Mouse (Mus musculus) neural tube, embryonic 13.5 days (tissue): ENCODE measurements around the gene 1700024G13Rik. TPM values are rescaled to one million over a fixed set of nuclear protein-coding genes. Genes with fewer than 3 reads are reported as not detected.
"Not testable (repeated sequence)": the region's sequence is repeated elsewhere in the genome, so short reads cannot be mapped to it uniquely, and the experiment has no call there.

Source experiments
- ATAC-seq: fragments of 200-750 bp; cut with Nextera tagmentation; 2 replicates; pipeline ENCODE4 v1.8.0; 2017; ENCODE audit warnings: low read depth, mild to moderate bottlenecking, moderate TSS enrichment, moderate library complexity
- H3K27ac ChIP-seq: fragments of 300-500 bp; sonication (generic); replicated peaks from 2 replicates; pipeline ENCODE4 v1.5.1; 2015; ENCODE audit warnings: moderate library complexity, mild to moderate bottlenecking, inconsistent platforms
- H3K27me3 ChIP-seq: fragments of 300-500 bp; sonication (generic); 2 replicates; pipeline ENCODE4 v1.6.1; 2015; ENCODE audit warnings: mild to moderate bottlenecking, inconsistent platforms
- H3K36me3 ChIP-seq: fragments of 300-500 bp; sonication (generic); 2 replicates; pipeline ENCODE4 v1.6.1; 2015; ENCODE audit warnings: mild to moderate bottlenecking, inconsistent platforms
- H3K4me1 ChIP-seq: fragments of 300-500 bp; sonication (generic); replicated peaks from 2 replicates; pipeline ENCODE4 v1.6.1; 2015; ENCODE audit warnings: inconsistent platforms
- H3K4me2 ChIP-seq: fragments of 300-500 bp; sonication (generic); 2 replicates; pipeline ENCODE4 v1.6.1; 2015; ENCODE audit warnings: inconsistent platforms, mild to moderate bottlenecking, moderate library complexity
- H3K4me3 ChIP-seq: fragments of 300-500 bp; sonication (generic); 2 replicates; pipeline ENCODE4 v1.5.1; 2015; ENCODE audit warnings: mild to moderate bottlenecking, inconsistent platforms
- H3K9ac ChIP-seq: fragments of 300-500 bp; sonication (generic); 2 replicates; pipeline ENCODE4 v1.6.1; 2015; ENCODE audit warnings: moderate library complexity, mild to moderate bottlenecking, inconsistent platforms
- H3K9me3 ChIP-seq: fragments of 300-500 bp; sonication (generic); 2 replicates; pipeline ENCODE4 v1.6.1; 2016; ENCODE audit warnings: inconsistent platforms
- WGBS: fragments of 180-500 bp; shearing (Covaris S2); methylation state at CpG from one replicate; pipeline ENCODE4 v1.1.7; 2015; 5-methylcytosine and 5-hydroxymethylcytosine counted together
- polyA plus RNA-seq: library from polyadenylated mRNA; unstranded; fragments of >200 nt; fragmentation: Nextera tagmentation; extraction: Ambion mirVana; gene quantifications from 2 replicates; pipeline ENCODE4 v1.2.1, GENCODE M21; 2015

1700024G13Rik gene
- 0.24 TPM in 1 of 2 replicates, not detected in the other for polyA plus RNA-seq

DNA sequence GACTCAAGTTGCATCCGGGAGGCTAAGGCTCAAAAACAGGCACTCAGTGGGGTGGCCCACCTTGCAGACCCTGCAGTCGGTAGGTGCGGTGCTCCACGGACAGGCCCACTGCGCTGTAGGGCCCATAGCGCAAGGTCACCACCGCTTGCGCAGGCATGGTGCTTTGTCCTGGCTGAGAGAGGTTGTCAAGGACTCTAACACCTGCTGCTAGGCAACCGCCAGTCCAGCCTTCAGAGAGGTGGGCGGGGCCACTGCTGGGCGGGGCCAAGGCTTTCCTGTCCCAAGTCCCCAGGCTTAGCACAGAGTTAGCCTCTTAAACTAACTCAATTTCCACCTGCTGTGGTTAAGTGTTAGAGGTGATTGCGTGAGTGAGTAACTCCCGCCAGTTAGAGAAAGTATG is at the start of gene 1700024G13Rik:
Gene 1700024G13Rik (minus strand): TSS at position 196 of the 400 bp plus-strand sequence.
- no peaks in the 10 kb centered on the region for H3K9me3 ChIP-seq
- peaks cover 4% of the 10 kb centered on the region; the same call in 1 of the 2 replicates for H3K4me1 ChIP-seq
- no peak; the same call in 1 of the 2 replicates for ATAC-seq
- H3K4me3 ChIP-seq: no peak within 1 kb of the TSS
- H3K36me3 ChIP-seq: no peaks in the 10 kb centered on the region
- H3K9ac ChIP-seq: no peak within 1 kb of the TSS
- peaks cover 31% of the 10 kb centered on the region for H3K27me3 ChIP-seq
- peak within 1 kb of the TSS; percentile 21; the same call in 1 of the 2 replicates for H3K4me2 ChIP-seq
- no peak within 1 kb of the TSS for H3K27ac ChIP-seq
- WGBS: under 1% methylated on average over 13 of the region's 13 CpGs

DNA sequence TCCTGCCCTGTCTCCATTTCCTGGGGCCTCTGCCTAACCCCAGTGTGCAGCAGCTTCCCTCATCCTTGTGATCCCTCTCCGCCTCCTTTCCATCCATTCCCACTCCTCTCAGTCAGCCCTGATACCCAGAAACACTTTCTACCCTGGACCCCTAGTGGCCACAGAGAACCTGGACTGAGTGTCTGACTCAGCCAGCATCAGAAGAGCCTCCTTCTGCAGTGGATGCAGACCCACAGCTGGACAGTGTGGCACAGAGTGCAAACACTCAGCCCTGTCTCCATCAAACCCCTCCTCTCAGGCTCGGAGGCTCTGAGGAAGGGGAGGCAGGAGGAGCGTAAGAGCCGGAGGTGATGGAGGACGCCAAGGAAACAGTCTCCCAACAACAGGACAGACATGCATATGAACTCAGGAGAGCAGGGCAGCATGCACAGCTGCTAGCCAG is 49.2 kb upstream of the 1700024G13Rik start:
- H3K27me3 ChIP-seq: peaks cover 12% of the 10 kb centered on the region
- H3K36me3 ChIP-seq: no peaks in the 10 kb centered on the region
- no peak overlapping the region for H3K27ac ChIP-seq
- no peaks in the 10 kb centered on the region for H3K9me3 ChIP-seq
- no peak for ATAC-seq
- H3K4me3 ChIP-seq: no peak overlapping the region
- no peak overlapping the region for H3K9ac ChIP-seq
- H3K4me1 ChIP-seq: peaks cover 6% of the 10 kb centered on the region
- no peak overlapping the region for H3K4me2 ChIP-seq
- whole genome bisulfite sequencing: 31% methylated on average over 5 of the region's 5 CpGs

DNA sequence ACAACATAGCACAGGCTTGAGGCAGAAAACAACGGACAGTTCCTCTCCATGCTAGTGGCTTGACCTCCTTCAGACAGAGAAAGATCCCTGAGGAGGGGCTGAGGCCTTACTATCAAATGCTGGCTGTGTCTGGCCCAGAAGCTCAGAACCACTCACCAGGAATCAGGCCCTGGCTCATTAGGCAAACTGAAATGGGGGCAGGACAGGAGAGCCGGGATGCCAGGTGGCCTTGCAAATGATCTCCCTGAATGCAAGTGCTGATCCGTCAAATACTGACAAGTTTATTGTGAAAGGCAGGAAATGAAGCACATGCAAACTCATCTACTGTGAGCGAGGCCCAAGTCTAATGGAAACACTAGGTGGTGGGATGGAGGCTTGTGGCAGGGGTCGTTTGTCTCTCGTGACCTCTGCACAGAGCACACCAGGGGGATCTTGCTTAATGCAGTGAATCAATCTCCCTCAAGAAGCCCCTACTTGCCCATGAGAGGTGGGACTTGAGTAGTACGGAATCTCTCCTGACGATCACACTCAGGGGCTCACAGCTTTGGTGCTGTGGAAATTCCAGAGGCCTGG is 40.9 kb upstream of the 1700024G13Rik start:
- Histone ChIP-seq H3K4me1 (peaks cover 6% of the 10 kb centered on the region; the same call in 1 of the 2 replicates), H3K9me3 (no peaks in the 10 kb centered on the region), H3K27me3 (peaks cover 56% of the 10 kb centered on the region), H3K4me3 (no peak overlapping the region), H3K36me3 (no peaks in the 10 kb centered on the region), H3K4me2 (no peak overlapping the region), H3K9ac (no peak overlapping the region), H3K27ac (no peak overlapping the region)
- no peak for ATAC-seq
- 9% methylated on average over 8 of the region's 8 CpGs for WGBS

DNA sequence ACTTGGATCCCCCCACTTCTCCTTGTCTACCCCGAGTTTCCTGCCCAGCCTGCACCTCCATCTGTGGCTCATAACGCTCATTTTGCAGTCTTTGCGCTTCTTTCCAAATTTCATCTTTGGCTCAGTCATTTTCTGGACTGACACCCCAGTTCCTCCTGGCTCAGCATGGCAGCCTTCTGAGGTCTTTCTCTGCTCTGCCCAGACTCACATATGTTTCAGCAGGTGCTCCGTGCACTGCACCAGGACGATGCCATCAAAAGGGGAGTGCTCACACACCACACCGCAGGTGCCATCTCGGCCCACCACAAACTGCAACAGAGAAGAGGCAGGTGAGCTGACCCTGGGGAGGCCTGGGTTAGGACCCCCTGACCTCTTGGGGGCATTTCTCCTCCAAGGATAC is 35.8 kb upstream of the 1700024G13Rik start:
- H3K4me1 ChIP-seq: peaks cover 2% of the 10 kb centered on the region; the same call in 1 of the 2 replicates
- no peak overlapping the region for H3K4me2 ChIP-seq
- no peak for ATAC-seq
- no peak overlapping the region for H3K4me3 ChIP-seq
- H3K9ac ChIP-seq: no peak overlapping the region
- H3K9me3 ChIP-seq: no peaks in the 10 kb centered on the region
- H3K36me3 ChIP-seq: no peaks in the 10 kb centered on the region
- H3K27ac ChIP-seq: no peak overlapping the region
- WGBS: 93% methylated on average over 7 of the region's 7 CpGs
- peaks cover 65% of the 10 kb centered on the region for H3K27me3 ChIP-seq

DNA sequence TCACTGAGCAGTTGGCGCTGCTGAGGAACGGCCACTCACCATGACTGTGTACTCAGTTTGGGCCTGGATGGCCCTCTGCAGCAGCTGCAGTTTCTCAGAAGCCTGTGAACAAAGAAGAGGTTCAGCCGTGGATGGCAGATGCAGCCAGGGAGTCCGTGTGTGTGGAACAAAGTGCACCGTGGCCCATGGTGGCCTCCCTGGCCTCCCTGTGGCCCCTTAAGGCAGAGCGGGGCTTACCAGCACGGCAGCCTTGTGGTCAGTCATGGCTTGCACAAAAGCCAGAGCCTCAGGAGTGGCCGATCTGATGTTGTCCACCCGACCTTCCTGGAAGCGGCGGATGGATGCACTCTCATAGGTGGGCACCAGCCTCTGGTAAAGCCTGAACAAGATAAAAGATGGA is 30.6 kb upstream of the 1700024G13Rik start:
- no peak for ATAC-seq
- H3K9me3 ChIP-seq: peaks cover 6% of the 10 kb centered on the region; the same call in 1 of the 2 replicates

DNA sequence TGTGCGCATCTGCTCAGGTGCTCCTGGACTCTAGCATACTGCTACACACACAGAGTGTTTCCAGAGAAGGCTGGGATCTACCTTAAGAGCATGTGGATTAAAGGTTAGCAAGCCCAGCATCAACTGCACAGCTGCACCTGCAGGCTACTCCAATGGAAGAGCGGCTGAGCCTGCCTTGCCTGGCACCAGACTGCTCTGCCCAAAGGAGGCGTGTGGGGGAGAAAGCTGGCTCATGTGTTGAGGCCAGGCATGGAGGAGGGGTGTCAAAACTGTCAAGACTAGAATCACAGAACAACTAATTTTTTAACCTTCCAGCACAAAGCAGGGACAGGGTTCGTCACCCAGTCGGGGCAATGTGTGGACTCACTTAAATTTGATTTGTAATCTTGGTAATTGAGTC is 23.9 kb upstream of the 1700024G13Rik start:
- Histone ChIP-seq H3K4me2 (no peak overlapping the region), H3K27me3 (peaks cover 53% of the 10 kb centered on the region), H3K36me3 (no peaks in the 10 kb centered on the region), H3K9ac (no peak overlapping the region), H3K27ac (no peak overlapping the region), H3K4me3 (no peak overlapping the region), H3K9me3 (0 out of 2 replicates have a peak, but pooled peaks cover 2% of the 10 kb centered on the region), H3K4me1 (peaks cover 13% of the 10 kb centered on the region)
- WGBS: 85% methylated on average over 5 of the region's 5 CpGs
- no peak for ATAC-seq

More for the DNA sequence above, 30.6 kb upstream of the 1700024G13Rik start:
- WGBS: 74% methylated on average over 11 of the region's 11 CpGs
- H3K4me2 ChIP-seq: no peak overlapping the region
- H3K9ac ChIP-seq: no peak overlapping the region
- no peaks in the 10 kb centered on the region for H3K4me1 ChIP-seq
- no peaks in the 10 kb centered on the region for H3K36me3 ChIP-seq
- no peak overlapping the region for H3K4me3 ChIP-seq
- peak overlapping the region; percentile 52; the same call in 1 of the 2 replicates for H3K27ac ChIP-seq
- H3K27me3 ChIP-seq: peaks cover 28% of the 10 kb centered on the region

DNA sequence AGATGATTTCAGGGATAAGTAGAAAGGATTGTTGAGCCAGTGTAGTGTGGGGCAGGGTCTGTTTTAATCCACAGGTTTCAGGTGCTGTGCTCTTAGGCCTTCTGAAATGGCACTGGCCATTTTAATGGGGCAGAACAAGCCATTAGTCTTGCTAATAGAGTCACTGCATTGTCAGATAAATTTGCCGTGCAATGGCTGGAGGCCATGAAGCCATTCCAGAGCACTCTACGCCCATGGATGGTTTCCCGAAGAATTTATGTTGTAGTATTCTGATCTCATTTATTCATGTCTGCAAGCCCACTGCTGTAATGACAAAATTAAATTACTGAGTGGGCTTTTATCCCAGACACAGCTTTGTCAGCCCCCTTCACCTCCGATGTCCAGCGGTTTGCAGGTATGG is 21.9 kb upstream of the 1700024G13Rik start:
- Histone ChIP-seq H3K9me3 (no peaks in the 10 kb centered on the region), H3K27me3 (peaks cover 72% of the 10 kb centered on the region), H3K9ac (no peak overlapping the region), H3K4me2 (no peak overlapping the region), H3K4me3 (no peak overlapping the region), H3K36me3 (no peaks in the 10 kb centered on the region), H3K4me1 (peaks cover 13% of the 10 kb centered on the region), H3K27ac (0 out of 2 replicates have a peak overlapping the region, but pooled peaks have one; percentile 3)
- 42% methylated on average over 5 of the region's 5 CpGs for whole genome bisulfite sequencing
- ATAC-seq: peak; percentile 62; the same call in 1 of the 2 replicates

DNA sequence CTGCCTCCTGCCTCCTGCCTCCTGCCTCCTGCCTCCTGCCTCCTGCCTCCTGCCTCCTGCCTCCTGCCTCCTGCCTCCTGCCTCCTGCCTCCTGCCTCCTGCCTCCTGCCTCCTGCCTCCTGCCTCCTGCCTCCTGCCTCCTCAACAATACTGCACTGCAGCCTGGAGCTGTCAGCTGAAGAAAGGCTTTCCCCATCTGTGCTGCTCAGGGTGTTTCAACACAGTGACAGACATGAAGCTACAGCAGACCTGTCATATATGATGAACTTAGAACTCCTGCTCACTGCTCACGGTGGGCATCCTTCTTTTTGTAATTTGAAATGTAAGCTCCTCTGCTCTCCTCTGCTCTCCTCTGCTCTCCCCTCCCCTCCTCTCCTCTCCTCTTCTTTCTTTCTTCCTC is 17.2 kb upstream of the 1700024G13Rik start:
- peaks cover 56% of the 10 kb centered on the region for H3K27me3 ChIP-seq
- not testable (repeated sequence) for H3K27ac ChIP-seq, H3K9me3 ChIP-seq, ATAC-seq, H3K4me3 ChIP-seq, H3K9ac ChIP-seq, H3K4me2 ChIP-seq, H3K36me3 ChIP-seq
- 63% methylated on average over 1 of the region's 1 CpGs for WGBS
- H3K4me1 ChIP-seq: peaks cover 12% of the 10 kb centered on the region

DNA sequence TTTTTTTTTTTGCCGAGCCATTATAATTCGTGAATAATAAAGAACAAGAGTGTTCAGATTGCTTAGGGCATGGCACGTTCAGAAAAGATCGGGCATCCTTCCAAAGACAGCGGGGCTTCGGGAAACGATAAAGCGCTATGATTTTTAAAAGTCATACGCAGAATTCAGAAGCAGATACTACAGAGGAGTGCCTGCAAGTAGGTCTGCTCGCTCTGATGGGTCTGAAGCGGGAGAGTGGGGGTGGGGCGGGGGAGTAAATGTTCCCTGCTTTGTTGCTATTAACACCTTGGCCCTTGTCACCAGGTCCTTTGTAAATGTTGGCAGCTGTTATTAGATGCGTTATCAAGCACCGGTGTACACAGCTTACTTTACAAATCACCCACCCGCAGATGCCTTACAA is 6.6 kb downstream of the 1700024G13Rik start:
- H3K27ac ChIP-seq: no peak overlapping the region
- H3K27me3 ChIP-seq: peaks cover 37% of the 10 kb centered on the region
- no peak overlapping the region for H3K9ac ChIP-seq
- H3K4me1 ChIP-seq: peaks cover 25% of the 10 kb centered on the region
- H3K9me3 ChIP-seq: no peaks in the 10 kb centered on the region
- WGBS: 40% methylated on average over 15 of the region's 15 CpGs
- no peak for ATAC-seq
- peak overlapping the region; percentile 5; the same call in 1 of the 2 replicates for H3K4me2 ChIP-seq
- no peaks in the 10 kb centered on the region for H3K36me3 ChIP-seq
- no peak overlapping the region for H3K4me3 ChIP-seq

DNA sequence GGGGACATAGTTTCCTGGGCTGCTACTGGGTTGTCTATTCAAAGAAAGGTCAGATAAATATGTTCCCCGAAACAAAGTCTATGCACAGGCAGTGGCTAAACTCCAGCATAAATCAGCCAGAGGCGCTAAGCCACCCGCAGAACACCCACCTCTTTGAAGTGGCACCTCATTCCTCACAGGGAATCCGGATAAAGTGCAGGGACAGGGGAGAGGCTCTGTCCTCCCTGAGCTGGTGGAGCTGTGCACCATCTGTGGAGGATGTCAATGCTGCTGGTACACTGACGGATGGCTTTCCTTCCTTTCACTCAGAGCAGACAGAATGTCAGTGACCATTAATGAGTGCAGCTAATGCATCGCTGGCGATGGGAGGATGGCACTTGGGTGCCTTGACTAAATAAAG is 7.1 kb downstream of the 1700024G13Rik start:
- Histone ChIP-seq H3K4me1 (peaks cover 25% of the 10 kb centered on the region), H3K27ac (no peak overlapping the region), H3K36me3 (no peaks in the 10 kb centered on the region), H3K27me3 (peaks cover 41% of the 10 kb centered on the region), H3K9me3 (no peaks in the 10 kb centered on the region), H3K4me2 (peak overlapping the region; percentile 5; the same call in 1 of the 2 replicates), H3K4me3 (no peak overlapping the region), H3K9ac (no peak overlapping the region)
- 15% methylated on average over 7 of the region's 7 CpGs for WGBS
- ATAC-seq: peak; percentile 53

DNA sequence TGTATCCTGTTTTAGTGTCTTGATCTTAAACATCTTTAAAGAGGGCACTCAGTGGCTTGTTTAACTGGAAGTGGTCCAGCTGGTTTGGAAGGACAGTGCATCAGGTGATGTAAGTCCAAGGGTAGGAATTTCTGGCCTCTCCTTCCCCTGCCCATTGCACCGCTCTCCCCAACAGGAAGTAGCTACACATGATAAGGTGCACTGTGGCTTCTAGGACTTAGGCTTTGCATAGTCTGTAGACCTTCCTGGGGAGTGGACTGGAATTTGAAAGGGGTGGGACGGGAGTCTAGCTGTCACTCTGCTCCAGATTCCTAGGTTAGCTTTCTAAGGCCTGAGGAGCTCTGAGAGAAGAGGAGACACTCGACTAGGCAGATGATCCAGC is 8.1 kb downstream of the 1700024G13Rik start:
- no peaks in the 10 kb centered on the region for H3K36me3 ChIP-seq
- H3K27ac ChIP-seq: no peak overlapping the region
- 33% methylated on average over 3 of the region's 3 CpGs for WGBS
- H3K9ac ChIP-seq: no peak overlapping the region
- H3K9me3 ChIP-seq: no peaks in the 10 kb centered on the region
- H3K4me2 ChIP-seq: no peak overlapping the region
- peaks cover 45% of the 10 kb centered on the region for H3K27me3 ChIP-seq
- peaks cover 25% of the 10 kb centered on the region for H3K4me1 ChIP-seq
- ATAC-seq: no peak
- H3K4me3 ChIP-seq: no peak overlapping the region

DNA sequence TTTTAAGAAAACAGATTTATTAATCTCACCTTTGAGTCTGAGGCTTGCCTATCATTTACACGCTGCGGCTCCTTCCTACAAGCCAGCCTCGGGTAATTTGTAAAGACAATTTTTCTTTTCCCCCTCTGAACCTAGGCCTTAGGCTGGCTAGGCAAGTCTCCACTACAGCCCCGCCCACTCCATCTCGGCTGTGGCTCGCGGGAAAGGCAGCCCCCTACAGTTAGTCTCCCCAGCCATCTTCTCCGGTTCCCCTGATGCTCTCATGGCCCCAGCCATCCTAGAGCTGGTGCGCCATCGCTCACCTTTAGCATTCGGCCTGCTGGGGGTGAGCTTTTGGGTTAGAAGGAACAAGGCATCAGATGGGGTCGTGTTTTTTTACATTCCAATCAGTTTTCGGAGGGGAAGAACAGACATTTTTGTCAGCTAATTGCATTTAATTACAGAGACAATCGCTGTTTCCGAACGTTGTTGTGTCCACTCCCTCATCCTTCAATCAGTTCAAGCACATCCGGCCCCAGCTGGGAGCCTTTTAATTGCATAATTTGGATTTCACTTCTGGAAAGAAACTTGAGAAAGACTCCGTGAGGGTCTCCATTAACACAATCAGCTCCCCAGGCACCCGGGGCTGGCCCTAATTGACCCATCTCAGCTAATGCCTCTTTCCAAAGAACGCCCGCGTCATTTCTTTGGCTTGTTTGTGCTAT is 8.6 kb downstream of the 1700024G13Rik start:
- Histone ChIP-seq H3K27ac (no peak overlapping the region), H3K36me3 (no peaks in the 10 kb centered on the region), H3K9me3 (no peaks in the 10 kb centered on the region), H3K9ac (no peak overlapping the region), H3K27me3 (peaks cover 45% of the 10 kb centered on the region), H3K4me3 (no peak overlapping the region), H3K4me1 (peaks cover 25% of the 10 kb centered on the region), H3K4me2 (peak overlapping the region; percentile 39)
- 5% methylated on average over 22 of the region's 22 CpGs for WGBS
- ATAC-seq: no peak
